Mouse (Mus musculus): Measurements from ENCODE around the gene Rmnd5a. TPM values are rescaled to one million over a fixed set of nuclear protein-coding genes. Genes with fewer than 3 reads are reported as not detected.
"Not testable (repeated sequence)": the region's sequence is repeated elsewhere in the genome, so short reads cannot be mapped to it uniquely, and the experiment has no call there.

The Rmnd5a gene
- polyA plus RNA-seq, 1 experiment = 688 TPM

- Histone ChIP-seq H3K4me1 (ENCODE audit: control insufficient read depth, insufficient read depth, low read length) (no peaks in the 10 kb centered on the region), H3K27ac (ENCODE audit: insufficient read depth, low read depth, low read length) (no peak overlapping the region), H3K4me3 (ENCODE audit: insufficient read depth, low read depth, low read length) (no peak overlapping the region)
- 82% methylated on average over 5 of the region's 5 CpGs for WGBS
- TF ChIP-seq POLR2A (IDR thresholded peaks at IDR 0.05; ENCODE audit: insufficient read depth, low read depth, low read length) = no peak
- no peak for TF ChIP-seq CTCF (IDR thresholded peaks at IDR 0.05; ENCODE audit: insufficient read depth, low read depth, low read length)
Measured at GRCm38 (mm10) chr6:71476783-71477182, 36.3 kb upstream of the Rmnd5a start.

GRCm38 (mm10) chr6:71475604-71476003, 35.2 kb upstream of the Rmnd5a start:
- no peak overlapping the region for H3K27ac ChIP-seq (ENCODE audit: insufficient read depth, low read depth, low read length)
- TF ChIP-seq POLR2A (IDR thresholded peaks at IDR 0.05; ENCODE audit: insufficient read depth, low read depth, low read length) = no peak
- no peak for TF ChIP-seq CTCF (IDR thresholded peaks at IDR 0.05; ENCODE audit: insufficient read depth, low read depth, low read length)
- WGBS = 86% methylated on average over 3 of the region's 3 CpGs
- H3K4me3 ChIP-seq (ENCODE audit: insufficient read depth, low read depth, low read length) = no peak overlapping the region
- no peaks in the 10 kb centered on the region for H3K4me1 ChIP-seq (ENCODE audit: control insufficient read depth, insufficient read depth, low read length)

- H3K27ac ChIP-seq (ENCODE audit: insufficient read depth, low read depth, low read length) = no peak overlapping the region
- TF ChIP-seq CTCF (IDR thresholded peaks at IDR 0.05; ENCODE audit: insufficient read depth, low read depth, low read length) (no peak), POLR2A (IDR thresholded peaks at IDR 0.05; ENCODE audit: insufficient read depth, low read depth, low read length) (no peak)
- no peaks in the 10 kb centered on the region for H3K4me1 ChIP-seq (ENCODE audit: control insufficient read depth, insufficient read depth, low read length)
- WGBS = 93% methylated on average over 1 of the region's 1 CpGs
- no peak overlapping the region for H3K4me3 ChIP-seq (ENCODE audit: insufficient read depth, low read depth, low read length)
Measured at GRCm38 (mm10) chr6:71472786-71473185, 32.3 kb upstream of the Rmnd5a start.

GRCm38 (mm10) chr6:71471830-71472520, 31.5 kb upstream of the Rmnd5a start:
- no peaks in the 10 kb centered on the region for H3K4me1 ChIP-seq (ENCODE audit: control insufficient read depth, insufficient read depth, low read length)
- TF ChIP-seq CTCF (IDR thresholded peaks at IDR 0.05; ENCODE audit: insufficient read depth, low read depth, low read length) (no peak), POLR2A (IDR thresholded peaks at IDR 0.05; ENCODE audit: insufficient read depth, low read depth, low read length) (no peak)
- no peak overlapping the region for H3K4me3 ChIP-seq (ENCODE audit: insufficient read depth, low read depth, low read length)
- no peak overlapping the region for H3K27ac ChIP-seq (ENCODE audit: insufficient read depth, low read depth, low read length)
- 81% methylated on average over 4 of the region's 4 CpGs for WGBS

- 77% methylated on average over 3 of the region's 3 CpGs for WGBS
- no peak overlapping the region for H3K4me3 ChIP-seq (ENCODE audit: insufficient read depth, low read depth, low read length)
- no peak overlapping the region for H3K27ac ChIP-seq (ENCODE audit: insufficient read depth, low read depth, low read length)
- no peak for TF ChIP-seq CTCF (IDR thresholded peaks at IDR 0.05; ENCODE audit: insufficient read depth, low read depth, low read length)
- no peak for TF ChIP-seq POLR2A (IDR thresholded peaks at IDR 0.05; ENCODE audit: insufficient read depth, low read depth, low read length)
- H3K4me1 ChIP-seq (ENCODE audit: control insufficient read depth, insufficient read depth, low read length) = no peaks in the 10 kb centered on the region
Measured at GRCm38 (mm10) chr6:71469291-71469690, 28.9 kb upstream of the Rmnd5a start.

- H3K27ac ChIP-seq (ENCODE audit: insufficient read depth, low read depth, low read length) = no peak overlapping the region
- H3K4me1 ChIP-seq (ENCODE audit: control insufficient read depth, insufficient read depth, low read length) = no peaks in the 10 kb centered on the region
- WGBS = 54% methylated on average over 4 of the region's 4 CpGs
- H3K4me3 ChIP-seq (ENCODE audit: insufficient read depth, low read depth, low read length) = no peak overlapping the region
- TF ChIP-seq CTCF (IDR thresholded peaks at IDR 0.05; ENCODE audit: insufficient read depth, low read depth, low read length) = no peak
- TF ChIP-seq POLR2A (IDR thresholded peaks at IDR 0.05; ENCODE audit: insufficient read depth, low read depth, low read length) = no peak
Measured at GRCm38 (mm10) chr6:71467766-71468165, 27.3 kb upstream of the Rmnd5a start.

- H3K27ac ChIP-seq (ENCODE audit: insufficient read depth, low read depth, low read length) = no peak overlapping the region
- H3K4me1 ChIP-seq (ENCODE audit: control insufficient read depth, insufficient read depth, low read length) = no peaks in the 10 kb centered on the region
- no peak for TF ChIP-seq POLR2A (IDR thresholded peaks at IDR 0.05; ENCODE audit: insufficient read depth, low read depth, low read length)
- no peak for TF ChIP-seq CTCF (IDR thresholded peaks at IDR 0.05; ENCODE audit: insufficient read depth, low read depth, low read length)
- H3K4me3 ChIP-seq (ENCODE audit: insufficient read depth, low read depth, low read length) = no peak overlapping the region
- WGBS = 68% methylated on average over 3 of the region's 3 CpGs
Measured at GRCm38 (mm10) chr6:71465146-71465545, 24.7 kb upstream of the Rmnd5a start.

GRCm38 (mm10) chr6:71457956-71458608, 17.6 kb upstream of the Rmnd5a start:
- H3K4me3 ChIP-seq (ENCODE audit: insufficient read depth, low read depth, low read length) = no peak overlapping the region
- H3K4me1 ChIP-seq (ENCODE audit: control insufficient read depth, insufficient read depth, low read length) = peaks cover 6% of the 10 kb centered on the region
- 60% methylated on average over 8 of the region's 8 CpGs for WGBS
- H3K27ac ChIP-seq (ENCODE audit: insufficient read depth, low read depth, low read length) = no peak overlapping the region; the same call in 1 of the 2 replicates
- TF ChIP-seq POLR2A (IDR thresholded peaks at IDR 0.05; ENCODE audit: insufficient read depth, low read depth, low read length) = no peak
- TF ChIP-seq CTCF (IDR thresholded peaks at IDR 0.05; ENCODE audit: insufficient read depth, low read depth, low read length) = no peak

GRCm38 (mm10) chr6:71453983-71454739, 13.7 kb upstream of the Rmnd5a start:
- not testable (repeated sequence) for H3K4me1 ChIP-seq (ENCODE audit: control insufficient read depth, insufficient read depth, low read length); H3K4me3 ChIP-seq (ENCODE audit: insufficient read depth, low read depth, low read length); H3K27ac ChIP-seq (ENCODE audit: insufficient read depth, low read depth, low read length)

Measured in olfactory bulb, adult 2 months (tissue).